Mouse (Mus musculus): ENCODE measurements at regions not wholly inside any gene's neighbourhood (a gene's known extent, or its start where the extent isn't known, plus 50 kb on each side); places are given as distances from the start of the nearest gene placed in this dataset.

GRCm38 (mm10) chrX:99593872-99594487 lies 122.9 kb upstream of the Pja1 start:
- DNase-seq (ENCODE audit: low spot score in 2 of 2): no peak

- no peak for DNase-seq (ENCODE audit: low spot score in 2 of 2)
Measured at GRCm38 (mm10) chrX:99592980-99593379, 121.9 kb upstream of the Pja1 start.

- no peak for DNase-seq (ENCODE audit: low spot score in 2 of 2)
Measured at GRCm38 (mm10) chrX:99587284-99587683, 116.2 kb upstream of the Pja1 start.

- no peak for DNase-seq (ENCODE audit: low spot score in 2 of 2)
Measured at GRCm38 (mm10) chrX:99586282-99586681, 115.2 kb upstream of the Pja1 start.

GRCm38 (mm10) chrX:99585703-99586102 lies 114.6 kb upstream of the Pja1 start:
- DNase-seq (ENCODE audit: low spot score in 2 of 2): no peak

- DNase-seq (ENCODE audit: low spot score in 2 of 2): no peak
Measured at GRCm38 (mm10) chrX:99582611-99583010, 111.5 kb upstream of the Pja1 start.

- no peak for DNase-seq (ENCODE audit: low spot score in 2 of 2)
Measured at GRCm38 (mm10) chrX:99581632-99582466, 110.8 kb upstream of the Pja1 start.

- no peak for DNase-seq (ENCODE audit: low spot score in 2 of 2)
Measured at GRCm38 (mm10) chrX:99579206-99579605, 108.1 kb upstream of the Pja1 start.

GRCm38 (mm10) chrX:99578796-99579195 lies 107.7 kb upstream of the Pja1 start:
- no peak for DNase-seq (ENCODE audit: low spot score in 2 of 2)

GRCm38 (mm10) chrX:99575105-99575504 lies 104.0 kb upstream of the Pja1 start:
- peak in 1 of 2 experiments; percentile 34 for DNase-seq (ENCODE audit: low spot score in 2 of 2)

- DNase-seq (ENCODE audit: low spot score in 2 of 2): peak in 1 of 2 experiments; percentile 23
Measured at GRCm38 (mm10) chrX:99574441-99575103, 103.5 kb upstream of the Pja1 start.

- no peak for DNase-seq (ENCODE audit: low spot score in 2 of 2)
Measured at GRCm38 (mm10) chrX:99570161-99570560, 99.1 kb upstream of the Pja1 start.

- no peak for DNase-seq (ENCODE audit: low spot score in 2 of 2)
Measured at GRCm38 (mm10) chrX:99568244-99568643, 97.2 kb upstream of the Pja1 start.

GRCm38 (mm10) chrX:99567367-99568164 lies 96.5 kb upstream of the Pja1 start:
- DNase-seq (ENCODE audit: low spot score in 2 of 2): no peak

- peak in 1 of 2 experiments; percentile 34 for DNase-seq (ENCODE audit: low spot score in 2 of 2)
Measured at GRCm38 (mm10) chrX:99561995-99562394, 90.9 kb upstream of the Pja1 start.

- no peak for DNase-seq (ENCODE audit: low spot score in 2 of 2)
Measured at GRCm38 (mm10) chrX:99560699-99561098, 89.6 kb upstream of the Pja1 start.

GRCm38 (mm10) chrX:99556876-99557354 lies 85.8 kb upstream of the Pja1 start:
- DNase-seq (ENCODE audit: low spot score in 2 of 2): no peak

- DNase-seq (ENCODE audit: low spot score in 2 of 2): no peak
Measured at GRCm38 (mm10) chrX:99555976-99556781, 85.1 kb upstream of the Pja1 start.

GRCm38 (mm10) chrX:99552778-99553177 lies 81.7 kb upstream of the Pja1 start:
- no peak for DNase-seq (ENCODE audit: low spot score in 2 of 2)

- DNase-seq (ENCODE audit: low spot score in 2 of 2): no peak
Measured at GRCm38 (mm10) chrX:99550057-99550760, 79.1 kb upstream of the Pja1 start.
